In the genomic region with DNA sequence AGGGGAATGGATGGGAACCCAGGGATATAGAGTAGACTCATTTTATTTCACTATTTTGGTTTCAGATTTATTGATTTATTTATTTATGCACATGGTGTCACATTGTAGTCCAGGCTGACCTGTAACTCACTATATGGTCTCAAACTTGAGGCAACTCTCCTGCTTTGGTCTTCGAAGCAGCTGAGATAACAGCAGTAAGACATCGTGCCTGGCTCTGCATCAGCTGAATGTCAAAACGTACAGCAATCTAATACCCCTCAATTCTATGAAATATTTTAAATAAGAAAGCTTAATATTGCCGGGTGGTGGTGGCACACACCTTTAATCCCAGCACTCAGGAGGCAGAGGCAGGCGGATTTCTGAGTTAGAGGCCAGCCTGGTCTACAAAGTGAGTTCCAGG, we compare ENCODE assay signal across 28 mouse cellular contexts.
"Had no signal": no experiment of that assay in that cellular context is flagged by ENCODE, and none has a peak within 500 bp of the region (broad histone marks: within the 10 kb centered on the region; RNA-seq: fewer than 3 reads in every experiment).

No protein-coding gene starts in this region.

- ATAC-seq: forebrain, embryonic 13.5 days; forebrain, embryonic 14.5 days; forebrain, embryonic 15.5 days; forebrain, embryonic 16.5 days; forebrain, postnatal 0 days had no signal

- H3K4me3 ChIP-seq: embryonic facial prominence, embryonic 10.5 days; embryonic facial prominence, embryonic 12.5 days; embryonic facial prominence, embryonic 13.5 days; embryonic facial prominence, embryonic 15.5 days; erythroblast, embryonic 14.5 days; forebrain, embryonic 10.5 days; forebrain, embryonic 12.5 days; forebrain, embryonic 13.5 days; forebrain, embryonic 15.5 days; gastrocnemius, adult 2 months; heart, adult 2 months had no signal

- DNase-seq: cerebellum, adult 2 months; cerebellum, adult 8-10 months; cerebellum, adult 9-10 months; cerebellum, adult 9-11 months; cerebellum, postnatal 10 days; cerebellum, postnatal 14 days; cerebellum, postnatal 25 days; cerebellum, postnatal 36 days; embryo, embryonic 11 days; forebrain, postnatal 0 days; gastrocnemius, adult 2 months; gastrocnemius, postnatal 10 days; gastrocnemius, postnatal 14 days; gastrocnemius, postnatal 25 days; gastrocnemius, postnatal 36 days; heart, adult 18-20 months; heart, adult 2 months had no signal

- H3K4me2 ChIP-seq: embryonic facial prominence, embryonic 12.5 days; embryonic facial prominence, embryonic 13.5 days; embryonic facial prominence, embryonic 15.5 days; forebrain, embryonic 12.5 days; forebrain, embryonic 13.5 days; forebrain, embryonic 15.5 days had no signal

- H3K27me3 ChIP-seq: embryonic facial prominence, embryonic 12.5 days; embryonic facial prominence, embryonic 13.5 days; embryonic facial prominence, embryonic 15.5 days; forebrain, embryonic 12.5 days; forebrain, embryonic 13.5 days; forebrain, embryonic 15.5 days had no signal
